Mouse (Mus musculus): ENCODE results near the gene Exoc4. TPM values are rescaled to one million over a fixed set of nuclear protein-coding genes. Genes with fewer than 3 reads are reported as not detected.

The Exoc4 gene
- 10 to 100 TPM; 33.9 to 38.8 TPM for total RNA-seq (2023)

GRCm38 (mm10) chr6:33248894-33249758 lies at the start of gene Exoc4:
TSS of gene Exoc4 (plus strand) at chr6:33249085.

Other genes with a start within 250 kb of the Exoc4 start
- 10 to 100 TPM; 26.0 to 36.2 TPM for gene Chchd3, start 188.8 kb upstream of the Exoc4 start, total RNA-seq (2023)

All from neutrophil, adult 59 days (primary cell).